Mouse (Mus musculus) midbrain, embryonic 10.5 days (tissue): ENCODE measurements at regions not wholly inside any gene's neighbourhood (a gene's known extent, or its start where the extent isn't known, plus 50 kb on each side); places are given as distances from the start of the nearest gene placed in this dataset.

Source experiments
- DNase-seq: peaks from one replicate; pipeline ENCODE4 v3.0.0-alpha.2; 2017; ENCODE audit warnings: low spot score
- H3K27ac ChIP-seq: fragments of 300-500 bp; sonication (generic); replicated peaks from 2 replicates; pipeline ENCODE4 v1.5.1; 2016; ENCODE audit warnings: mild to moderate bottlenecking
- H3K27me3 ChIP-seq: fragments of 300-500 bp; sonication (generic); 2 replicates; pipeline ENCODE4 v1.6.1; 2016; ENCODE audit warnings: low read depth, mild to moderate bottlenecking; ENCODE audit not compliant: poor library complexity, severe bottlenecking
- H3K36me3 ChIP-seq: fragments of 300-500 bp; sonication (generic); 2 replicates; pipeline ENCODE4 v1.6.1; 2016; ENCODE audit warnings: mild to moderate bottlenecking, moderate library complexity
- H3K4me1 ChIP-seq: fragments of 300-500 bp; sonication (generic); 2 replicates; pipeline ENCODE4 v1.6.1; 2016
- H3K4me3 ChIP-seq: fragments of 300-500 bp; sonication (generic); 2 replicates; pipeline ENCODE4 v1.5.1; 2016; ENCODE audit warnings: mild to moderate bottlenecking, moderate library complexity
- H3K9me3 ChIP-seq: fragments of 300-500 bp; sonication (generic); replicated peaks from 2 replicates; pipeline ENCODE4 v1.6.1; 2016; ENCODE audit warnings: mild to moderate bottlenecking
- WGBS: fragments of 180-500 bp; shearing (Covaris S2); methylation state at CpG from one replicate; pipeline ENCODE4 v1.1.7; 2016; 5-methylcytosine and 5-hydroxymethylcytosine counted together

DNA sequence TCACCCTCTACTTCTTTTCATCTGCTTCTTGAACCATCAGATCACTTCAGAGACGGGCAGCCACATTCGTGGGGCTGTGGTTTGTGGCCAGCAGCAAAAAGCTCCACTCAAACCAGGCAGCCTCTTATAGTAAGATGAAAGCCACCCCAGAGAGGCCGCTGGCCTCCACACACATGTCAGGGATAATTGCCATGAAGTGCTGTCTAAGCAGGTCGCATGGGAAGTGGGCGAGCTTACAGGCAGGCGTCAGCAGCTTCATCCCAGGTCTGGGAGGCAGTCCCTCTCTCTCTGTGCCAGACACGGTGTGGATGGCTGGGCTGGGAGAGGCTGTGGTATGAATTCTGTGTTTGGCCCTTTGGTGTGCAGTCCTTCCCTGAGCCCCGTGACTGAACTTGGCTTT is 358.4 kb upstream of the Kcnab2 start:
- WGBS: 69% methylated on average over 8 of the region's 8 CpGs
- H3K27me3 ChIP-seq: peaks cover 74% of the 10 kb centered on the region
- no peak overlapping the region for H3K4me3 ChIP-seq
- H3K36me3 ChIP-seq: no peaks in the 10 kb centered on the region
- no peak overlapping the region for H3K27ac ChIP-seq
- DNase-seq: peak; percentile 15
- peaks cover 4% of the 10 kb centered on the region; the same call in 1 of the 2 replicates for H3K9me3 ChIP-seq
- H3K4me1 ChIP-seq: peaks cover 51% of the 10 kb centered on the region

GRCm38 (mm10) chr4:152834421-152835110 is 356.9 kb upstream of the Kcnab2 start:
- whole genome bisulfite sequencing: 55% methylated on average over 11 of the region's 11 CpGs

GRCm38 (mm10) chr4:152833411-152834310 is 356.0 kb upstream of the Kcnab2 start:
- peaks cover 77% of the 10 kb centered on the region for H3K27me3 ChIP-seq
- 18% methylated on average over 23 of the region's 23 CpGs for WGBS
- peak overlapping the region; percentile 81 for H3K27ac ChIP-seq
- DNase-seq: peak; percentile 59
- peaks cover 23% of the 10 kb centered on the region for H3K9me3 ChIP-seq
- H3K4me1 ChIP-seq: peaks cover 51% of the 10 kb centered on the region
- H3K36me3 ChIP-seq: no peaks in the 10 kb centered on the region
- peak overlapping the region; percentile 22; the same call in 1 of the 2 replicates for H3K4me3 ChIP-seq

More at GRCm38 (mm10) chr4:152834421-152835110, 356.9 kb upstream of the Kcnab2 start:
- DNase-seq: peak; percentile 29
- H3K27me3 ChIP-seq: peaks cover 83% of the 10 kb centered on the region
- H3K36me3 ChIP-seq: no peaks in the 10 kb centered on the region
- H3K9me3 ChIP-seq: peaks cover 17% of the 10 kb centered on the region
- peaks cover 51% of the 10 kb centered on the region for H3K4me1 ChIP-seq
- peak overlapping the region; percentile 81 for H3K27ac ChIP-seq
- peak overlapping the region; percentile 22; the same call in 1 of the 2 replicates for H3K4me3 ChIP-seq

DNA sequence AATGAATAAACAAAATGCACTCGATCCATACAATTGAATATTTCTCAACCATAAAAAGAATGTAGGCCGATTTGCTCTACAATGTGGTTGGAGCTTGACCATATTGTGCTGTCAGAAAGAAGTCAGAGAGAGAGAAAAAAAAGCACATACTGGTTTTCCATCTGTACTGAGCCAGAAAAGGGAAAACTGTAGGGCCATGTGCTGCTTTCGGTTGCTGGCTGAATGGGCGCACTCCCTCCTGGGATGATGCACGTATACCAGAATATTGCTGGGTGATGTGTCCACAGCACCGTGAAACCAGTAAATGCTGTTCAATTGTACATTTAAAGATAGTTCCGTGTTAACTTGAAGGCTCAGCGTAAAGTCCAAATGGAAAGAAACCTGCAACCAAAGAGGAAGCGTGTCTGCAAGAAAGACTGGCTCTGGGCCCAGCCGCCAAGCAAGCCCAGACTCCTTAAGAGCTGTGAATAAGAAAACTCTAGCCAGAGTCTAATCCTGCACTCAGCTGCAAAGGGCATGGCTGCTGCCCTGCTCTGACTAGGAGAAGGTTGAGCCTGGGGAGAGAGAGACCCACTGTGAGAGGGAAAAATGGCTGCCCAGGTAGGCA is 355.2 kb upstream of the Kcnab2 start:
- Histone ChIP-seq H3K27me3 (peaks cover 71% of the 10 kb centered on the region), H3K4me1 (peaks cover 51% of the 10 kb centered on the region), H3K9me3 (peaks cover 31% of the 10 kb centered on the region), H3K27ac (peak overlapping the region; percentile 81), H3K36me3 (no peaks in the 10 kb centered on the region), H3K4me3 (no peak overlapping the region)
- no peak for DNase-seq
- WGBS: 68% methylated on average over 10 of the region's 10 CpGs

DNA sequence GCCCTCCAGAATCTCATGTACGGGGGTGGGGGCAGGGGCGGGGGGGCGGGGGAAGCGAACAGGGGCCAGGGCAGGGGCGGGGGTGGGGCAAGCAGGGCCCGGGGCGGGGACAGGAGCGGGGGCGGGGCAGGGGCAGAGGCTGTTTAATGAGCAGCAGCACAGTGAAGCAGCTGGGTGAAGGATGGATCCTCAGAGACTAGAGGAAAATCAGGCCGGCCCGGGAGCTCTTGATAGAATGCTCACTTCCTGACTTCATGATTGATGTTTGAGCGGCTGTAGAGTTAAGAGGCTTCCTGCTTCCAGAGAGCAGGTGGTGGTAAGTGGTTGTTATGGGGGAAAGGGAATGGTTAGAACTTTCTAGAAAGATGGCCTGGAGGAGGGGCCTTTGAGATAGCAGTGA is 347.5 kb upstream of the Kcnab2 start:
- DNase-seq: no peak
- Histone ChIP-seq H3K36me3 (no peaks in the 10 kb centered on the region), H3K27ac (peak overlapping the region; percentile 42; the same call in 1 of the 2 replicates), H3K27me3 (peaks cover 11% of the 10 kb centered on the region), H3K9me3 (peaks cover 27% of the 10 kb centered on the region), H3K4me3 (no peak overlapping the region), H3K4me1 (peaks cover 10% of the 10 kb centered on the region)
- WGBS: 43% methylated on average over 9 of the region's 12 CpGs

GRCm38 (mm10) chr4:152816139-152816757 is 338.6 kb upstream of the Kcnab2 start:
- DNase-seq: no peak
- Histone ChIP-seq H3K4me1 (no peaks in the 10 kb centered on the region; the same call in 1 of the 2 replicates), H3K27ac (no peak overlapping the region), H3K4me3 (no peak overlapping the region), H3K9me3 (no peaks in the 10 kb centered on the region), H3K36me3 (no peaks in the 10 kb centered on the region), H3K27me3 (no peaks in the 10 kb centered on the region)
- WGBS: 90% methylated on average over 17 of the region's 17 CpGs

DNA sequence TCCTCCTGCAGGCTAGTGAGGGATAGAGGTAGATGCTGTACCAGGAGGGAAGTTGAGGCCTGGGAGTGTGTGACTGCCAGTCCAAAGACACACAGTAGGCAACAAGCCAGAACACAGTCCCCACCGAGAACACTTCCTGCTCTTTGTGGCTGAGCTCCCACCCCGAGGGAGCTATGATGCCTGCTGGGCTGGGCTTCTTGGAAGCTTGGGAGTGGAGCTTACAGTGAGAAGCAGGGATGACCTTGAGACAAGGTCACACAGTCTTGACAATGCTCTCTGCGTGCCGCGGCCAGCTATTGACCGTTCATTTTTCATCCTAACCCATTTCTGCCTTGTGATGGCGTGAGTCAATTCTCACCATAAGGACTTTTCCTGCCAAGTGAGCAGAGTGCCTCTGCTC is 328.9 kb upstream of the Kcnab2 start:
- 89% methylated on average over 7 of the region's 7 CpGs for WGBS
- no peaks in the 10 kb centered on the region for H3K36me3 ChIP-seq

GRCm38 (mm10) chr4:152799392-152799791 is 321.7 kb upstream of the Kcnab2 start:
- Histone ChIP-seq H3K27ac (no peak overlapping the region), H3K36me3 (no peaks in the 10 kb centered on the region), H3K4me3 (no peak overlapping the region), H3K9me3 (no peaks in the 10 kb centered on the region), H3K4me1 (no peaks in the 10 kb centered on the region), H3K27me3 (no peaks in the 10 kb centered on the region)
- DNase-seq: peak; percentile 59
- WGBS: 16% methylated on average over 10 of the region's 10 CpGs

More for the DNA sequence above, 328.9 kb upstream of the Kcnab2 start:
- Histone ChIP-seq H3K9me3 (no peaks in the 10 kb centered on the region), H3K4me1 (no peaks in the 10 kb centered on the region), H3K4me3 (no peak overlapping the region), H3K27ac (no peak overlapping the region), H3K27me3 (no peaks in the 10 kb centered on the region)
- no peak for DNase-seq

DNA sequence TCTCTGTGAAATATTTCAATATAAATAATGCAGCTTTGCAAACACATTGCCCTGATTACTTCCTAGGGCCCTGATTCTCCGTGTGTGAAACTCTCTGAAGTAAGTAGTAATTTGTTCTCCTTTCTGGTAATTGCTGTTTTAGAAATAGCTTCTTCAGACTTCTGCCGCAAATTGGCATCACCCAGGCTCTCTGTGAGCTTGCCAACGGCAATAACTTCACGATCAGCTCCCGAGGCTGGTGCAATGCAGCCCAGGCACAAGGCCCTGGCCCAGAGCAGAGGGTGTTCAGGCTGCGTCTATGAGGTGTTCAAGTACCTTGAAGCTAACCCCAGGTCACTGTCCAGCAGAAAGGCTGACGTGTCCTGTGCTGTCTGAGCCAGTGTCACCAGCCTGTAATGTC is 310.8 kb upstream of the Kcnab2 start:
- Histone ChIP-seq H3K27me3 (no peaks in the 10 kb centered on the region), H3K4me1 (peaks cover 14% of the 10 kb centered on the region), H3K9me3 (peaks cover 21% of the 10 kb centered on the region), H3K4me3 (no peak overlapping the region), H3K36me3 (no peaks in the 10 kb centered on the region), H3K27ac (no peak overlapping the region)
- 91% methylated on average over 7 of the region's 7 CpGs for WGBS
- DNase-seq: no peak

GRCm38 (mm10) chr4:152784972-152785371 is 307.3 kb upstream of the Kcnab2 start:
- H3K36me3 ChIP-seq: no peaks in the 10 kb centered on the region
- WGBS: 65% methylated on average over 2 of the region's 2 CpGs

DNA sequence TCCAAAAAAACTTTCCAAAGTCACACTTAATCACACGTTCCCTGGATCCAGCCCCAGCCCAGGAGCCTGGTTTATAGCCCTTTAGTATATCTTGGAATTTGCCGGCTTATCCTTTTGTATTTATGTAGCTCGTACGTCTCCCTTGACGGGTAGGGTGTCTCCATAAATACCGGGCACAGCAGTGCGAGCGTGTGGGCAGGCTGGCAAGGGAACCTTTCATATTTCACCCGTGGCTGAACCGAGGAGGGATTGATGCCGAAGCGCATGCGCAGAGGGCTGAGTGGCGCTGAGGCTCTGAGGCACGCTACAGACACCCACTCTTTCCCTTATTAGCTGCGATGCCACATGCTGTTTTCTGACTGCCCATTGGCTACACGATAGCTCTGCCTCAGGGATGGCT is 301.9 kb upstream of the Kcnab2 start:
- Histone ChIP-seq H3K4me3 (no peak overlapping the region), H3K36me3 (no peaks in the 10 kb centered on the region), H3K27me3 (no peaks in the 10 kb centered on the region), H3K9me3 (no peaks in the 10 kb centered on the region), H3K4me1 (peaks cover 3% of the 10 kb centered on the region; the same call in 1 of the 2 replicates), H3K27ac (no peak overlapping the region)
- WGBS: 93% methylated on average over 17 of the region's 17 CpGs
- DNase-seq: no peak

More at GRCm38 (mm10) chr4:152784972-152785371, 307.3 kb upstream of the Kcnab2 start:
- Histone ChIP-seq H3K9me3 (0 out of 2 replicates have a peak, but pooled peaks cover 3% of the 10 kb centered on the region), H3K4me3 (no peak overlapping the region), H3K27ac (peak overlapping the region; percentile 46; the same call in 1 of the 2 replicates), H3K4me1 (peaks cover 14% of the 10 kb centered on the region), H3K27me3 (no peaks in the 10 kb centered on the region)
- DNase-seq: no peak

GRCm38 (mm10) chr4:152775801-152776200 is 298.1 kb upstream of the Kcnab2 start:
- no peaks in the 10 kb centered on the region for H3K4me1 ChIP-seq
- H3K27me3 ChIP-seq: no peaks in the 10 kb centered on the region
- H3K9me3 ChIP-seq: no peaks in the 10 kb centered on the region
- DNase-seq: no peak
- H3K36me3 ChIP-seq: no peaks in the 10 kb centered on the region
- 86% methylated on average over 6 of the region's 6 CpGs for WGBS
- no peak overlapping the region for H3K27ac ChIP-seq
- H3K4me3 ChIP-seq: no peak overlapping the region
